Mouse (Mus musculus): ENCODE data around the gene Lao1. TPM values are rescaled to one million over a fixed set of nuclear protein-coding genes. Genes with fewer than 3 reads are reported as not detected.

Gene Lao1
- 0.05 and 0.10 TPM in 2 replicates for polyA plus RNA-seq (2015; fragmentation: Nextera tagmentation; extraction: Ambion mirVana)

GRCm38 (mm10) chr4:118961141-118961628 lies at the start of gene Lao1:
Lao1 (plus strand) TSS chr4:118961578.

GRCm38 (mm10) chr4:118917365-118917764 lies 44.0 kb upstream of the Lao1 start, which contains the start of gene Olfr1329:
Olfr1329 (minus strand) TSS chr4:118917465.

GRCm38 (mm10) chr4:118938512-118938911 lies 22.9 kb upstream of the Lao1 start, which contains the start of gene Olfr1328:
Olfr1328 (minus strand) TSS chr4:118938612.

Other genes starting within 250 kb of the Lao1 start
- gene Olfr1340, start 241.4 kb upstream of the Lao1 start, polyA plus RNA-seq (2015; fragmentation: Nextera tagmentation; extraction: Ambion mirVana): not detected in 2 replicates
- gene Olfr1339, start 229.4 kb upstream of the Lao1 start, polyA plus RNA-seq (2015; fragmentation: Nextera tagmentation; extraction: Ambion mirVana): not detected in 2 replicates
- not detected in 2 replicates for gene Olfr1338, start 202.8 kb upstream of the Lao1 start, polyA plus RNA-seq (2015; fragmentation: Nextera tagmentation; extraction: Ambion mirVana)
- gene Olfr1337, start 179.0 kb upstream of the Lao1 start, polyA plus RNA-seq (2015; fragmentation: Nextera tagmentation; extraction: Ambion mirVana): 0.18 TPM in 1 of 2 replicates, not detected in the other
- gene Olfr1335, start 151.6 kb upstream of the Lao1 start, polyA plus RNA-seq (2015; fragmentation: Nextera tagmentation; extraction: Ambion mirVana): not detected in 2 replicates
- not detected in 2 replicates for gene Olfr1333, start 125.3 kb upstream of the Lao1 start, polyA plus RNA-seq (2015; fragmentation: Nextera tagmentation; extraction: Ambion mirVana)
- not detected in 2 replicates for gene Olfr1331, start 96.9 kb upstream of the Lao1 start, polyA plus RNA-seq (2015; fragmentation: Nextera tagmentation; extraction: Ambion mirVana)
- 0.06 TPM in 1 of 2 replicates, not detected in the other for gene Olfr1330, start 73.0 kb upstream of the Lao1 start, polyA plus RNA-seq (2015; fragmentation: Nextera tagmentation; extraction: Ambion mirVana)
- not detected in 2 replicates for gene Olfr1329, start 44.1 kb upstream of the Lao1 start, polyA plus RNA-seq (2015; fragmentation: Nextera tagmentation; extraction: Ambion mirVana)
- gene Olfr1328, start 23.0 kb upstream of the Lao1 start, polyA plus RNA-seq (2015; fragmentation: Nextera tagmentation; extraction: Ambion mirVana): not detected in 2 replicates
- 5.2 and 7.6 TPM in 2 replicates for gene Slc2a1, start 147.1 kb downstream of the Lao1 start, polyA plus RNA-seq (2015; fragmentation: Nextera tagmentation; extraction: Ambion mirVana)
- gene Zfp691, start 212.6 kb downstream of the Lao1 start, polyA plus RNA-seq (2015; fragmentation: Nextera tagmentation; extraction: Ambion mirVana): 7.5 and 8.4 TPM in 2 replicates
- 0.78 and 0.97 TPM in 2 replicates for gene Ermap, start 228.4 kb downstream of the Lao1 start, polyA plus RNA-seq (2015; fragmentation: Nextera tagmentation; extraction: Ambion mirVana)
- gene Svbp, start 233.7 kb downstream of the Lao1 start, polyA plus RNA-seq (2015; fragmentation: Nextera tagmentation; extraction: Ambion mirVana): 158 and 171 TPM in 2 replicates